Mouse (Mus musculus): Measurements from ENCODE around the gene Ccdc189. TPM values are rescaled to one million over a fixed set of nuclear protein-coding genes. Genes with fewer than 3 reads are reported as not detected.

The Ccdc189 gene
- polyA plus RNA-seq, 1 experiment from 2014 or later: 4.2 TPM

GRCm38 (mm10) chr7:127551558-127551957 is 36.8 kb downstream of the Ccdc189 start:
- peaks cover 75% of the 10 kb centered on the region for H3K36me3 ChIP-seq
- H3K27ac ChIP-seq: no peak overlapping the region
- H3K27me3 ChIP-seq: no peaks in the 10 kb centered on the region
- WGBS: 96% methylated on average over 8 of the region's 8 CpGs
- no peak overlapping the region for H3K4me2 ChIP-seq
- no peak overlapping the region for H3K4me3 ChIP-seq
- no peaks in the 10 kb centered on the region for H3K9me3 ChIP-seq
- no peak for ATAC-seq (ENCODE audit: insufficient number of reproducible peaks, low FRiP score, low TSS enrichment, low read depth)
- no peaks in the 10 kb centered on the region for H3K4me1 ChIP-seq
- no peak overlapping the region for H3K9ac ChIP-seq

- ATAC-seq (ENCODE audit: insufficient number of reproducible peaks, low FRiP score, low TSS enrichment, low read depth): no peak
- H3K36me3 ChIP-seq: peaks cover 73% of the 10 kb centered on the region
- H3K9me3 ChIP-seq: no peaks in the 10 kb centered on the region
- no peak overlapping the region for H3K9ac ChIP-seq
- H3K4me3 ChIP-seq: no peak overlapping the region
- WGBS: 86% methylated on average over 15 of the region's 15 CpGs
- no peak overlapping the region for H3K4me2 ChIP-seq
- no peak overlapping the region for H3K27ac ChIP-seq
- H3K27me3 ChIP-seq: no peaks in the 10 kb centered on the region
- no peaks in the 10 kb centered on the region for H3K4me1 ChIP-seq
Measured at GRCm38 (mm10) chr7:127549116-127549835, 39.1 kb downstream of the Ccdc189 start.

- Histone ChIP-seq H3K4me1 (no peaks in the 10 kb centered on the region), H3K4me2 (no peak overlapping the region), H3K27ac (no peak overlapping the region), H3K9me3 (no peaks in the 10 kb centered on the region), H3K4me3 (no peak overlapping the region), H3K36me3 (peaks cover 91% of the 10 kb centered on the region), H3K9ac (no peak overlapping the region), H3K27me3 (no peaks in the 10 kb centered on the region)
- ATAC-seq (ENCODE audit: insufficient number of reproducible peaks, low FRiP score, low TSS enrichment, low read depth): no peak
- WGBS: 96% methylated on average over 3 of the region's 3 CpGs
Measured at GRCm38 (mm10) chr7:127541671-127542070, 46.7 kb downstream of the Ccdc189 start.

Other genes starting within 250 kb of the Ccdc189 start
- gene Zfp768, start 243.0 kb downstream of the Ccdc189 start, polyA plus RNA-seq (2015; fragmentation: Nextera tagmentation; extraction: Ambion mirVana): 14.3 and 16.4 TPM in 2 replicates
- 9.4 and 10.1 TPM in 2 replicates for gene Zfp747, start 212.5 kb downstream of the Ccdc189 start, polyA plus RNA-seq (2015; fragmentation: Nextera tagmentation; extraction: Ambion mirVana)
- gene 9130019O22Rik, start 201.4 kb downstream of the Ccdc189 start, polyA plus RNA-seq (2015; fragmentation: Nextera tagmentation; extraction: Ambion mirVana): 5.6 and 6.5 TPM in 2 replicates
- 7.5 and 8.1 TPM in 2 replicates for gene E430018J23Rik, start 195.0 kb downstream of the Ccdc189 start, polyA plus RNA-seq (2015; fragmentation: Nextera tagmentation; extraction: Ambion mirVana)
- 9.7 and 9.8 TPM in 2 replicates for gene Zfp764, start 181.8 kb downstream of the Ccdc189 start, polyA plus RNA-seq (2015; fragmentation: Nextera tagmentation; extraction: Ambion mirVana)
- gene Zfp688, start 166.5 kb downstream of the Ccdc189 start, polyA plus RNA-seq (2015; fragmentation: Nextera tagmentation; extraction: Ambion mirVana): 22.9 and 24.0 TPM in 2 replicates
- 9.4 and 9.8 TPM in 2 replicates for gene Zfp689, start 139.4 kb downstream of the Ccdc189 start, polyA plus RNA-seq (2015; fragmentation: Nextera tagmentation; extraction: Ambion mirVana)
- gene Prr14, start 129.0 kb downstream of the Ccdc189 start, polyA plus RNA-seq (2015; fragmentation: Nextera tagmentation; extraction: Ambion mirVana): 37.4 and 45.2 TPM in 2 replicates
- 13.7 and 16.0 TPM in 2 replicates for gene Fbrs, start 109.4 kb downstream of the Ccdc189 start, polyA plus RNA-seq (2015; fragmentation: Nextera tagmentation; extraction: Ambion mirVana)
- gene Srcap, start 76.6 kb downstream of the Ccdc189 start, polyA plus RNA-seq (2015; fragmentation: Nextera tagmentation; extraction: Ambion mirVana): 37.6 and 40.0 TPM in 2 replicates
- gene Gm42715, start 69.0 kb downstream of the Ccdc189 start, polyA plus RNA-seq (2015; fragmentation: Nextera tagmentation; extraction: Ambion mirVana): 12.3 and 13.1 TPM in 2 replicates
- gene Tmem265, start 27.2 kb downstream of the Ccdc189 start, polyA plus RNA-seq (2015; fragmentation: Nextera tagmentation; extraction: Ambion mirVana): 8.7 and 12.1 TPM in 2 replicates
- 39.3 and 41.5 TPM in 2 replicates for gene Phkg2, start 15.3 kb downstream of the Ccdc189 start, polyA plus RNA-seq (2015; fragmentation: Nextera tagmentation; extraction: Ambion mirVana)
- gene Rnf40, start 172 bp upstream of the Ccdc189 start, polyA plus RNA-seq (2015; fragmentation: Nextera tagmentation; extraction: Ambion mirVana): 42.9 and 46.1 TPM in 2 replicates
- 11.5 and 11.7 TPM in 2 replicates for gene Zfp629, start 27.2 kb upstream of the Ccdc189 start, polyA plus RNA-seq (2015; fragmentation: Nextera tagmentation; extraction: Ambion mirVana)
- gene Bcl7c, start 120.3 kb upstream of the Ccdc189 start, polyA plus RNA-seq (2015; fragmentation: Nextera tagmentation; extraction: Ambion mirVana): 81.1 and 90.5 TPM in 2 replicates
- 25.3 and 28.7 TPM in 2 replicates for gene Ctf1, start 124.1 kb upstream of the Ccdc189 start, polyA plus RNA-seq (2015; fragmentation: Nextera tagmentation; extraction: Ambion mirVana)
- 0.19 and 0.44 TPM in 2 replicates for gene Ctf2, start 143.6 kb upstream of the Ccdc189 start, polyA plus RNA-seq (2015; fragmentation: Nextera tagmentation; extraction: Ambion mirVana)
- gene Fbxl19, start 155.9 kb upstream of the Ccdc189 start, polyA plus RNA-seq (2015; fragmentation: Nextera tagmentation; extraction: Ambion mirVana): 4.3 and 4.4 TPM in 2 replicates
- gene Orai3, start 181.2 kb upstream of the Ccdc189 start, polyA plus RNA-seq (2015; fragmentation: Nextera tagmentation; extraction: Ambion mirVana): 23.6 and 26.5 TPM in 2 replicates
- gene Setd1a, start 188.1 kb upstream of the Ccdc189 start, polyA plus RNA-seq (2015; fragmentation: Nextera tagmentation; extraction: Ambion mirVana): 18.6 and 21.7 TPM in 2 replicates
- not detected in 2 replicates for gene Gm49388, start 197.0 kb upstream of the Ccdc189 start, polyA plus RNA-seq (2015; fragmentation: Nextera tagmentation; extraction: Ambion mirVana)
- 18.7 and 23.8 TPM in 2 replicates for gene Hsd3b7, start 212.0 kb upstream of the Ccdc189 start, polyA plus RNA-seq (2015; fragmentation: Nextera tagmentation; extraction: Ambion mirVana)
- 72.5 and 79.5 TPM in 2 replicates for gene Stx4a, start 235.7 kb upstream of the Ccdc189 start, polyA plus RNA-seq (2015; fragmentation: Nextera tagmentation; extraction: Ambion mirVana)
- 3.6 and 3.8 TPM in 2 replicates for gene Stx1b, start 236.0 kb upstream of the Ccdc189 start, polyA plus RNA-seq (2015; fragmentation: Nextera tagmentation; extraction: Ambion mirVana)

Measured in limb, embryonic 15.5 days (tissue).